Mouse (Mus musculus): ENCODE measurements at regions not wholly inside any gene's neighbourhood (a gene's known extent, or its start where the extent isn't known, plus 50 kb on each side); places are given as distances from the start of the nearest gene placed in this dataset.
"Not testable (repeated sequence)": the region's sequence is repeated elsewhere in the genome, so short reads cannot be mapped to it uniquely, and the experiment has no call there.

- DNase-seq = peak; percentile 10
Observed at GRCm38 (mm10) chr12:22156467-22157037, 739.1 kb upstream of the Ywhaq start.

GRCm38 (mm10) chr12:22155341-22155740, 737.9 kb upstream of the Ywhaq start:
- DNase-seq = not testable (repeated sequence)
